Mouse (Mus musculus) ES-Bruce4 (cell line): ENCODE results near the gene Psmc6.

Experiments used
- CTCF ChIP-seq: IDR thresholded peaks from one replicate; pipeline ENCODE4 v1.8.1; 2011; ENCODE audit warnings: low read depth, low read length
- EP300 ChIP-seq: IDR thresholded peaks from 2 replicates; pipeline ENCODE4 v1.6.1; 2011; ENCODE audit warnings: low read depth, low read length; ENCODE audit not compliant: insufficient read depth

DNA sequence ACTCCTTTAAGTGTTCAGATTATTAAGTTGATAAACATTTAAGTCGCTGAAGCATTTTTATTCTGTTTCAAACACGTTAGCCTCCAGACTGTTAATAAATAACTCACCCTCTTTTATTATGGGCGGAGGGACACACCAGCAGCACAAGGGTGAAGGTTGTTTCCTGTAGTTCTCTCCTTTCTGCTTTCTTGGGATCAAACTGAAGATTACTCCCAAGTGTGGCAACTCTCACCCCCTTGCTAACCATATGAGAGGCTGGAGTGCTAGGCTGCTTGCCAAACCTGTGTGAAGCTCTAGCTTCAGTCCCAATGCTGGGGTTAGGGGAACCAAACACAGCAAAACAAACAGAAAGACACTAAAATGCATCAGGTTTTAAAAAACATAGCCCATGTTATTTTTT is 49.2 kb downstream of the Psmc6 start:
- no peak for TF ChIP-seq CTCF
- no peak for TF ChIP-seq EP300
